Comparison of ENCODE assay signal across 16 mouse cellular contexts in the genomic region with DNA sequence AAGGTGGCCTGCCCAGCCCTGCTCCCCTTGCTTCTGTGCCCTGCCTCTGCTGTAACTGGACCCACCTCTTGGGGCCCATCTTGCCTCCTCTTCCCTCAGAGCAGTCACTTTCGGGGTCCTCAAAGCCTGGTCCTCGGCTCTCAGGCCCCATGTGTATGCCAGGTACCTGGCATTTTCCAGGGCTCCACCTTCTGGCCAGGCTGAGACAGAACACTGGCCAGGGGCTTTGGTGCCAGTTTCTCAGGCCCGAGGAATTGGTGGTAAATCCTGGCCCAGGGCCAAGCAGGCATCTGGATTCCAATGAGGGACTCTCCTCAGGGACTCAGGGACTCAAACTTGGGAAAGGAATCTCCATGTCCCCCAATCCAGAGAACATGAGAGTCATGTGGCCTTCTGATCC. TPM values are rescaled to one million over a fixed set of nuclear protein-coding genes. Genes with fewer than 3 reads are reported as not detected.
DNase-seq lines count a peak whose midpoint lies in the region; ATAC-seq and TF ChIP-seq lines count a peak whose summit lies in the region.
"Had no signal": no experiment of that assay in that cellular context is flagged by ENCODE, and none has a peak within 500 bp of the region (broad histone marks: within the 10 kb centered on the region; RNA-seq: fewer than 3 reads in every experiment).

No protein-coding gene starts in this region.

- H3K27ac ChIP-seq in cerebellum, adult 2 months (ENCODE audit: insufficient read depth, low read length): no peak overlapping the region
- H3K27ac ChIP-seq in kidney, postnatal 0 days: no peak overlapping the region
- no peak overlapping the region for H3K27ac ChIP-seq in kidney, embryonic 14.5 days (ENCODE audit: low read depth, low read length)
- H3K27ac ChIP-seq: forebrain, embryonic 10.5 days; hindbrain, embryonic 10.5 days; liver, embryonic 13.5 days; midbrain, embryonic 15.5 days; neural tube, embryonic 15.5 days had no signal

- no peaks in the 10 kb centered on the region for H3K36me3 ChIP-seq in kidney, postnatal 0 days (ENCODE audit: insufficient read depth, low read length)
- no peaks in the 10 kb centered on the region for H3K36me3 ChIP-seq in kidney, embryonic 14.5 days (ENCODE audit: control insufficient read depth, insufficient read depth, low read length)
- H3K36me3 ChIP-seq: forebrain, embryonic 10.5 days; hindbrain, embryonic 10.5 days; liver, embryonic 13.5 days; midbrain, embryonic 15.5 days; neural tube, embryonic 15.5 days had no signal

- no peak for TF ChIP-seq POLR2A in cerebellum, adult 2 months (IDR thresholded peaks at IDR 0.05; ENCODE audit: borderline replicate concordance, insufficient read depth, low read length)

- no peak for DNase-seq in cerebellum, adult 2 months
- DNase-seq in cerebellum, adult 8-10 months: no peak
- DNase-seq in kidney, postnatal 0 days (ENCODE audit: low spot score): no peak
- peak; percentile 26 for DNase-seq in right cerebral cortex, postnatal 4 days
- no peak for DNase-seq in right cerebral cortex, adult 2 months (ENCODE audit: low spot score in 2 of 2)
- DNase-seq in kidney, postnatal 14 days: peak; percentile 26
- no peak for DNase-seq in urinary bladder, adult 18-20 months (ENCODE audit: low spot score in 2 of 2)
- DNase-seq: embryo, embryonic 11 days; gastrocnemius, postnatal 36 days; layer of hippocampus, adult 9-11 months; liver, embryonic 13.5 days had no signal

- no peak overlapping the region for H3K9ac ChIP-seq in kidney, postnatal 0 days (ENCODE audit: low read depth, low read length)
- H3K9ac ChIP-seq in kidney, embryonic 14.5 days (ENCODE audit: low read depth, low read length): no peak overlapping the region
- H3K9ac ChIP-seq: liver, embryonic 13.5 days; midbrain, embryonic 15.5 days; neural tube, embryonic 15.5 days had no signal

- no peaks in the 10 kb centered on the region for H3K9me3 ChIP-seq in kidney, postnatal 0 days (replicated peaks; ENCODE audit: low read length)
- no peaks in the 10 kb centered on the region for H3K9me3 ChIP-seq in kidney, embryonic 14.5 days (ENCODE audit: control insufficient read depth, low read length)
- H3K9me3 ChIP-seq: forebrain, embryonic 10.5 days; hindbrain, embryonic 10.5 days; liver, embryonic 13.5 days; midbrain, embryonic 15.5 days; neural tube, embryonic 15.5 days had no signal

- H3K4me1 ChIP-seq in cerebellum, adult 2 months (ENCODE audit: control insufficient read depth, insufficient read depth, low read length): no peaks in the 10 kb centered on the region
- H3K4me1 ChIP-seq in kidney, postnatal 0 days (replicated peaks; ENCODE audit: insufficient read depth, low read length): no peaks in the 10 kb centered on the region
- no peaks in the 10 kb centered on the region for H3K4me1 ChIP-seq in kidney, embryonic 14.5 days (ENCODE audit: control insufficient read depth, insufficient read depth, low read length)

- no peak overlapping the region for H3K4me2 ChIP-seq in kidney, postnatal 0 days (ENCODE audit: low read length)
- H3K4me2 ChIP-seq in kidney, embryonic 14.5 days (replicated peaks; ENCODE audit: low read depth, low read length): no peak overlapping the region
- H3K4me2 ChIP-seq: liver, embryonic 13.5 days; midbrain, embryonic 15.5 days; neural tube, embryonic 15.5 days had no signal

- no peak for ATAC-seq in kidney, postnatal 0 days (replicated peaks; ENCODE audit: low FRiP score, low read depth)
- ATAC-seq in kidney, embryonic 14.5 days (ENCODE audit: low FRiP score, low TSS enrichment): no peak
- ATAC-seq: midbrain, embryonic 15.5 days had no signal

- 32% methylated on average over 3 of the region's 3 CpGs for WGBS in cerebellum, adult 2 months
- 55% methylated on average over 3 of the region's 3 CpGs for WGBS in kidney, postnatal 0 days
- 68% methylated on average over 3 of the region's 3 CpGs for WGBS in kidney, embryonic 14.5 days

- H3K4me3 ChIP-seq in cerebellum, adult 2 months (replicated peaks; ENCODE audit: insufficient read depth, low read depth, low read length): no peak overlapping the region
- H3K4me3 ChIP-seq in kidney, postnatal 0 days (replicated peaks; ENCODE audit: low read depth, low read length): no peak overlapping the region
- H3K4me3 ChIP-seq in kidney, embryonic 14.5 days (ENCODE audit: low read length): no peak overlapping the region
- H3K4me3 ChIP-seq: forebrain, embryonic 10.5 days; hindbrain, embryonic 10.5 days; liver, embryonic 13.5 days; midbrain, embryonic 15.5 days; neural tube, embryonic 15.5 days had no signal

- TF ChIP-seq CTCF in cerebellum, adult 2 months (IDR thresholded peaks at IDR 0.05; ENCODE audit: borderline replicate concordance, insufficient read depth, low read depth, low read length): 0 out of 2 replicates have a peak, but pooled peaks have one; percentile 3
- TF ChIP-seq CTCF in kidney, postnatal 0 days (IDR thresholded peaks at IDR 0.05; ENCODE audit: low read depth): peak; percentile 47; the same call in 1 of the 2 replicates

- no peaks in the 10 kb centered on the region for H3K27me3 ChIP-seq in cerebellum, adult 2 months (ENCODE audit: control insufficient read depth, insufficient read depth, low read length)
- H3K27me3 ChIP-seq in kidney, postnatal 0 days (ENCODE audit: insufficient read depth, low read length): no peaks in the 10 kb centered on the region
- H3K27me3 ChIP-seq in kidney, embryonic 14.5 days (ENCODE audit: control insufficient read depth, insufficient read depth, low read length): no peaks in the 10 kb centered on the region; the same call in 1 of the 2 replicates
- H3K27me3 ChIP-seq: liver, embryonic 13.5 days; neural tube, embryonic 15.5 days had no signal

RNA-seq across cellular contexts. Expression of a gene that starts 34.9 kb away (rescaled TPM):
- 17.3 and 18.3 TPM in 2 replicates for polyA plus RNA-seq in cerebellum, adult 2 months (2012; rRNA removed)
- polyA plus RNA-seq in kidney, postnatal 0 days (2015; fragmentation: Nextera tagmentation; extraction: Ambion mirVana): 10.2 and 10.9 TPM in 2 replicates
- 8.2 and 9.7 TPM in 2 replicates for polyA plus RNA-seq in kidney, embryonic 14.5 days (2014; fragmentation: Nextera tagmentation; extraction: Ambion mirVana)

RNA-seq across cellular contexts. Expression of a gene that starts 57.2 kb away (rescaled TPM):
- polyA plus RNA-seq in cerebellum, adult 2 months (2012; rRNA removed): 52.2 and 53.2 TPM in 2 replicates
- 10.7 and 11.0 TPM in 2 replicates for polyA plus RNA-seq in kidney, postnatal 0 days (2015; fragmentation: Nextera tagmentation; extraction: Ambion mirVana)
- polyA plus RNA-seq in kidney, embryonic 14.5 days (2014; fragmentation: Nextera tagmentation; extraction: Ambion mirVana): 11.0 and 21.9 TPM in 2 replicates

Comparison
In these comparisons a context has a peak if more than half of its experiments do, and no peak if none do; other contexts are left out.
1. DNase-seq: peak in right cerebral cortex, postnatal 4 days (single experiment) and kidney, postnatal 14 days (single experiment); none in cerebellum, adult 2 months (0 of 2), cerebellum, adult 8-10 months (single experiment), kidney, postnatal 0 days (single experiment), right cerebral cortex, adult 2 months (0 of 2) and urinary bladder, adult 18-20 months (0 of 2).